Mouse (Mus musculus): ENCODE measurements around the gene Pced1b.

GRCm38 (mm10) chr15:97322821-97323220, 75.9 kb downstream of the Pced1b start:
- no peak for TF ChIP-seq EP300 (IDR thresholded peaks at IDR 0.05; ENCODE audit: insufficient read depth, low read depth, low read length)
- TF ChIP-seq CTCF (IDR thresholded peaks at IDR 0.05; ENCODE audit: low read depth, low read length), result no peak
